Mouse (Mus musculus): ENCODE results near the gene Olfr447. TPM values are rescaled to one million over a fixed set of nuclear protein-coding genes. Genes with fewer than 3 reads are reported as not detected.

Olfr447 gene
- not detected for polyA plus RNA-seq (2014; fragmentation: Illumina TruSeq; extraction: RNeasy Lipid Tissue Mini Kit (QIAGEN cat#74804))

DNA sequence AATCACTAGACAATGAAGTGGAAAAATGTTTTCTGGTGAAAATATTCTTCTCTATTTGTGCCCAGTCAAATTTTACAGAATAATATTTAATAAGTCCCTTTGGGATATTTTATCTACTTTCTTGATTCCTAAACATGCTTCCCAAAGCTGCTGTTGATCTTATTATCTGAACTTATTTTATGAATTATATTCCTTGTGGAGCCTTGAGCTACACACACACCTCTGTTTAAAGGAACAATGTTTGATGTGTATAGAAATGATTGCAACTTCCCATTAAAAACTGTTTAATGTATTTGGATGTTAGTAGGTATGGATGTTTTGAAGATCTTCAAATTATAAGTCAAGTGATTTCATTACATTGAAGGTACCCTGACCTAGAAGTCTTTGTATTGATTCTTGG, at the start of gene Olfr447:
Gene Olfr447, plus strand, starts transcription at position 301 of the 400 bp plus-strand sequence.

DNA sequence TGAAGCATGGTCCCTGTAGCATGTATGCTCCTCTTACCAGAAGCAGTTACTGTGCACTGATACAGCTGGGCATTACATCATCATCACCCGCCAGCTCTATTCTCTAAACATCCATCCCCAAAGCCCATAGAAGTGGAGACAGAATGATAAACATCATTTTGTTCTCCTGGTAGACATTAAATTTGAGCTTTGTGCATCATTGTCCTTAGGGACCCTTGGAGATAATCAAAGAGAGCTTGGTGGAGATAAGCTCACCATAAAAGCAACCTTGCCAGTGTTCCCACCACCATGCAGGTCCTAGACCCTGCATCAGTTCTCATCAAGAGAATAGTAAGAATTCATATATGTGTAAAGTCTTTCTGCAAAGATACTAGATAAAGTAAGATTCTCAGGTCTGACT, 18.5 kb upstream of the Olfr447 start, which contains the start of gene Olfr448:
Gene Olfr448, plus strand, starts transcription at position 301 of the 400 bp plus-strand sequence.

DNA sequence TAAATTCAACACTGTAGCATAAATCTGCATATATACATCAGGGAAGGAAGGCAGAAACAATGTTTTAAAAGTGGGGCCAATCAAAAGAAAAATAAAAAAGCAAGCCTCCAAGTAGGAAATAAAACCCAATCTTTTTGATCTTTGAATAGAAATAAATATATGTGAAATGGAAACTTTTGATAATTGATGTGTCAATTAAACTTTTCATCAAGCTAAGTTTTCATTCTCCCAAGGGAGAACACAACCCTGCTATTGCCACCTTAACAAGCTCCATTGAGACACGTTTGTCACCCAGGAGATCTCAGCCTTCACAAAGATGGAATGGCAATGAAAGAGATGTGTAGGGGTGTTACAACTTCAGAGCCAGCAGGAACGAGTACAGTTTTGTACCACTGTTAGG, 12.4 kb downstream of the Olfr447 start, which contains the start of gene Olfr446:
Gene Olfr446, plus strand, starts transcription at position 301 of the 400 bp plus-strand sequence.

DNA sequence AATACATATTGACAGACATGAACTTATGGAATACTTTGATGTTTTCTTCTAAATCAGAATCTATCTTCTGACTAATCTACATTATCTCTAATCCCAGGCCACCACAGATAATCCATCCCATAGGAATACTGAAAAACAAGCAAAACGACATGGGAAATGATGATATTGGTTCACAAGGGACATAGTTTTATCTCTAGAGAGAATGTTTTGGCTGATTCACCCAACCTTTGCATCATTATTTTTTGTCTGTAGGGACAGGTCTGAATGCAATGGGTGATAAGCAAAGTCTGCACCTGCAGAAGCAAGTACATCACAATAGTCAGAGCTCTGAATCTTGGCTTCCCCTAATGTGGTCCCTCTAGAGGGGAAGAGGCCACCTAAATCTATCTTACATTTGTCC, 40.1 kb downstream of the Olfr447 start, which contains the start of gene Olfr444:
Gene Olfr444, plus strand, starts transcription at position 301 of the 400 bp plus-strand sequence.

Other genes starting within 250 kb of the Olfr447 start
- 178 TPM for gene Tcaf1, start 198.8 kb upstream of the Olfr447 start, polyA plus RNA-seq (2014; fragmentation: Illumina TruSeq; extraction: RNeasy Lipid Tissue Mini Kit (QIAGEN cat#74804))
- not detected for gene Olfr453, start 169.5 kb upstream of the Olfr447 start, polyA plus RNA-seq (2014; fragmentation: Illumina TruSeq; extraction: RNeasy Lipid Tissue Mini Kit (QIAGEN cat#74804))
- gene Olfr38, start 152.5 kb upstream of the Olfr447 start, polyA plus RNA-seq (2014; fragmentation: Illumina TruSeq; extraction: RNeasy Lipid Tissue Mini Kit (QIAGEN cat#74804)): not detected
- gene Olfr452, start 123.8 kb upstream of the Olfr447 start, polyA plus RNA-seq (2014; fragmentation: Illumina TruSeq; extraction: RNeasy Lipid Tissue Mini Kit (QIAGEN cat#74804)): not detected
- gene Olfr450, start 96.9 kb upstream of the Olfr447 start, polyA plus RNA-seq (2014; fragmentation: Illumina TruSeq; extraction: RNeasy Lipid Tissue Mini Kit (QIAGEN cat#74804)): not detected
- not detected for gene Olfr449, start 74.5 kb upstream of the Olfr447 start, polyA plus RNA-seq (2014; fragmentation: Illumina TruSeq; extraction: RNeasy Lipid Tissue Mini Kit (QIAGEN cat#74804))
- gene Olfr448, start 18.4 kb upstream of the Olfr447 start, polyA plus RNA-seq (2014; fragmentation: Illumina TruSeq; extraction: RNeasy Lipid Tissue Mini Kit (QIAGEN cat#74804)): not detected
- not detected for gene Olfr446, start 12.5 kb downstream of the Olfr447 start, polyA plus RNA-seq (2014; fragmentation: Illumina TruSeq; extraction: RNeasy Lipid Tissue Mini Kit (QIAGEN cat#74804))
- gene Olfr444, start 40.2 kb downstream of the Olfr447 start, polyA plus RNA-seq (2014; fragmentation: Illumina TruSeq; extraction: RNeasy Lipid Tissue Mini Kit (QIAGEN cat#74804)): not detected
- not detected for gene Olfr441, start 197.5 kb downstream of the Olfr447 start, polyA plus RNA-seq (2014; fragmentation: Illumina TruSeq; extraction: RNeasy Lipid Tissue Mini Kit (QIAGEN cat#74804))
- not detected for gene Olfr237-ps1, start 237.7 kb downstream of the Olfr447 start, polyA plus RNA-seq (2014; fragmentation: Illumina TruSeq; extraction: RNeasy Lipid Tissue Mini Kit (QIAGEN cat#74804))